Mouse (Mus musculus): ENCODE measurements around the gene Tiprl.

The Tiprl gene

GRCm38 (mm10) chr1:165236321-165237298 lies at the start of gene Tiprl:
Gene Tiprl (minus strand): TSS chr1:165236996.
- in situ Hi-C loops (cut with MboI; ENCODE audit: low sequenced_read_pairs), result no loop called here

GRCm38 (mm10) chr1:165284096-165284495 lies 47.3 kb upstream of the Tiprl start:
- in situ Hi-C loops (cut with MboI; ENCODE audit: low sequenced_read_pairs), result no loop called here

- in situ Hi-C loops (cut with MboI; ENCODE audit: low sequenced_read_pairs), result no loop called here
Measured at GRCm38 (mm10) chr1:165282967-165283345, 46.2 kb upstream of the Tiprl start.

GRCm38 (mm10) chr1:165282222-165282966 lies 45.6 kb upstream of the Tiprl start:
- in situ Hi-C loops (cut with MboI; ENCODE audit: low sequenced_read_pairs), result no loop called here

GRCm38 (mm10) chr1:165281351-165282221 lies 44.8 kb upstream of the Tiprl start:
- in situ Hi-C loops (cut with MboI; ENCODE audit: low sequenced_read_pairs), result no loop called here

GRCm38 (mm10) chr1:165280741-165281140 lies 43.9 kb upstream of the Tiprl start:
- in situ Hi-C loops (cut with MboI; ENCODE audit: low sequenced_read_pairs), result no loop called here

GRCm38 (mm10) chr1:165274946-165275345 lies 38.1 kb upstream of the Tiprl start:
- in situ Hi-C loops (cut with MboI; ENCODE audit: low sequenced_read_pairs), result no loop called here

GRCm38 (mm10) chr1:165252027-165252671 lies 15.4 kb upstream of the Tiprl start:
- in situ Hi-C loops (cut with MboI; ENCODE audit: low sequenced_read_pairs), result no loop called here

GRCm38 (mm10) chr1:165250546-165250945 lies 13.8 kb upstream of the Tiprl start:
- in situ Hi-C loops (cut with MboI; ENCODE audit: low sequenced_read_pairs), result no loop called here

- in situ Hi-C loops (cut with MboI; ENCODE audit: low sequenced_read_pairs), result no loop called here
Measured at GRCm38 (mm10) chr1:165248842-165249241, 12.0 kb upstream of the Tiprl start.

GRCm38 (mm10) chr1:165247788-165248187 lies 11.0 kb upstream of the Tiprl start:
- in situ Hi-C loops (cut with MboI; ENCODE audit: low sequenced_read_pairs), result no loop called here

- in situ Hi-C loops (cut with MboI; ENCODE audit: low sequenced_read_pairs), result no loop called here
Measured at GRCm38 (mm10) chr1:165247085-165247484, 10.3 kb upstream of the Tiprl start.

GRCm38 (mm10) chr1:165246587-165246986 lies 9.8 kb upstream of the Tiprl start:
- in situ Hi-C loops (cut with MboI; ENCODE audit: low sequenced_read_pairs), result no loop called here

- in situ Hi-C loops (cut with MboI; ENCODE audit: low sequenced_read_pairs), result no loop called here
Measured at GRCm38 (mm10) chr1:165235846-165236245, 950 bp downstream of the Tiprl start.

- in situ Hi-C loops (cut with MboI; ENCODE audit: low sequenced_read_pairs), result no loop called here
Measured at GRCm38 (mm10) chr1:165233806-165234205, 3.0 kb downstream of the Tiprl start.

- in situ Hi-C loops (cut with MboI; ENCODE audit: low sequenced_read_pairs), result no loop called here
Measured at GRCm38 (mm10) chr1:165230691-165231090, 6.1 kb downstream of the Tiprl start.

- in situ Hi-C loops (cut with MboI; ENCODE audit: low sequenced_read_pairs), result no loop called here
Measured at GRCm38 (mm10) chr1:165229577-165229976, 7.2 kb downstream of the Tiprl start.

GRCm38 (mm10) chr1:165217023-165217589 lies 19.7 kb downstream of the Tiprl start:
- in situ Hi-C loops (cut with MboI; ENCODE audit: low sequenced_read_pairs), result no loop called here

GRCm38 (mm10) chr1:165215831-165216230 lies 21.0 kb downstream of the Tiprl start:
- in situ Hi-C loops (cut with MboI; ENCODE audit: low sequenced_read_pairs), result no loop called here

GRCm38 (mm10) chr1:165205591-165205990 lies 31.2 kb downstream of the Tiprl start:
- in situ Hi-C loops (cut with MboI; ENCODE audit: low sequenced_read_pairs), result no loop called here
